Mouse (Mus musculus) bone marrow macrophage, adult 2 months (primary cell): ENCODE data around the gene Rab11fip4.

Experiments
- CTCF ChIP-seq: IDR thresholded peaks from 2 replicates; pipeline ENCODE4 v1.5.1; 2012; ENCODE audit warnings: low read depth, mild to moderate bottlenecking, low read length, moderate library complexity
- POLR2A ChIP-seq: IDR thresholded peaks from 2 replicates; pipeline ENCODE4 v1.6.1; 2012; ENCODE audit warnings: mild to moderate bottlenecking, low read depth, low read length, borderline replicate concordance

DNA sequence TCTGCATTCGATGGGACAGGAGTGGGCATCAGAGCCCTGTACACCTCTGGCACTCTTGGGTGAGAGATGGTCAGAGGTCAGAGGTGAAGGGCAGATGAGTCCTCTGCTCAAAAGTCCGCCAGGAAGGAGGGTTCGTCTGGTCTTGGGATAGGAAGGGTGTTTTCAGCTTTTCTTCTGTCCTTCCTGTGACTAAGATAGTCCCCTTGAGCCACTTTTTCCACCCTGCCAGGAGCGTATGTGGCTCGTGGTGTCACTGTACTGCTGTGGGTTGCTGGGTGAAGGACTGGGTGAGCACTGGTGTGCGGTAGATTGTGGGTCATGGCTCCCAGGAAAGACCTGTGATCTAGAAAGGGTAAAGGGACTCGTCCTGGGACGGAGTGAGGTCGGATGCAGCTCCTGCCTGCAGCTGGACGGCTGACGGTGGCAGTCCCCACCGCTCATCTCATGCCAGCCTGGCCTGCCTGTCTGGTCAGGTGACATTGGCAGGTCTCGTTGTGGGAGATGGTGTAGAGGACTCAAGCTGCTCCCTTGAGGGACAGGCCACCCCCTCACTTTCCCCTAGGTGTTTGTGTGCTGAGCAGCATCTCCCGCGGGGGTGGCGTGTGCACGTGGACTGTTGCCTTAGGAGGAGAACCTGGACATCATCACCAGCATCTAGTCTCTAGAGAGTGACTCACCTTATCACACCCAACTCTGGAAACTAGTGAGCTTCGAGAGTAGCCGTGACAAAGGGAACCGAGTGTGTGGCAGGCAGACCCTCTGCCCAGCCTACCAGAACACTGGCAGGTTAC lies 87.5 kb downstream of the Rab11fip4 start:
- no peak for TF ChIP-seq CTCF
- TF ChIP-seq POLR2A: no peak
